ENCODE assay signal across 29 mouse cellular contexts in the genomic region with DNA sequence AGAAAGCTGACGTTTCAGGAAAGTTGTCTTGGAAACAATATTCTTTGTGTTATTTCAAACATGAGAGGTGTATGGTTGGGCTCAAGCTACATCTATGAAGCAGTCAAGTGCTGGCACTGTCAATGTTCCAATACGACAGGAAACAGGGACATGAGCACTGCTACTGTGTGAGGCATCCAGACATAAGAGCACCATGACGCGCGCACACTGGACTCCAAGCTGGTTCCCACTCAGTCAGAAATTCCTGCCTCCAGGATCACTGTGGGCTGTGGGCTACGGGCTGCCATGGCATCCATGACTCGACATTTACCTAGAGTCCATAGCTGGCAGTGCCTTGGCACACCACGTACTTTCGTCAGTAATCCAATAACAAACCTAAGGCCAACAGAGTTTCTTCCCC.
A peak's percentile ranks its signal among the peaks of the same experiment; 100 is the strongest.
DNase-seq lines count a peak whose midpoint lies in the region; ATAC-seq and TF ChIP-seq lines count a peak whose summit lies in the region.
"Had no signal": no experiment of that assay in that cellular context is flagged by ENCODE, and none has a peak within 500 bp of the region (broad histone marks: within the 10 kb centered on the region; RNA-seq: fewer than 3 reads in every experiment).

No protein-coding gene starts in this region.

- H3K27me3 ChIP-seq in hindbrain, embryonic 12.5 days: no peaks in the 10 kb centered on the region
- no peaks in the 10 kb centered on the region for H3K27me3 ChIP-seq in hindbrain, embryonic 11.5 days (ENCODE audit: control insufficient read depth, insufficient read depth, low read length)
- H3K27me3 ChIP-seq in neural tube, embryonic 13.5 days: no peaks in the 10 kb centered on the region
- no peaks in the 10 kb centered on the region for H3K27me3 ChIP-seq in midbrain, postnatal 0 days (ENCODE audit: insufficient read depth, low read length)
- H3K27me3 ChIP-seq: heart, embryonic 12.5 days; kidney, embryonic 15.5 days; limb, embryonic 15.5 days; neural tube, embryonic 15.5 days had no signal

- ATAC-seq in cerebellum, adult (ENCODE audit: insufficient number of reproducible peaks, low FRiP score, low TSS enrichment): peak; percentile 26; the same call in 1 of the 2 replicates
- ATAC-seq in hindbrain, embryonic 12.5 days (ENCODE audit: low FRiP score): peak; percentile 50; the same call in 1 of the 2 replicates
- ATAC-seq in hindbrain, embryonic 11.5 days (ENCODE audit: low FRiP score): no peak
- peak; percentile 53; the same call in 1 of the 2 replicates for ATAC-seq in neural tube, embryonic 13.5 days (ENCODE audit: low read depth)
- no peak for ATAC-seq in midbrain, postnatal 0 days (ENCODE audit: low FRiP score)

- 69% methylated on average over 9 of the region's 9 CpGs for WGBS in hindbrain, embryonic 12.5 days
- WGBS in hindbrain, embryonic 11.5 days: 77% methylated on average over 9 of the region's 9 CpGs
- WGBS in neural tube, embryonic 13.5 days: 75% methylated on average over 9 of the region's 9 CpGs
- 61% methylated on average over 9 of the region's 9 CpGs for WGBS in midbrain, postnatal 0 days

- H3K27ac ChIP-seq in hindbrain, embryonic 12.5 days: no peak overlapping the region
- H3K27ac ChIP-seq in hindbrain, embryonic 11.5 days (ENCODE audit: low read depth, low read length): no peak overlapping the region
- H3K27ac ChIP-seq in neural tube, embryonic 13.5 days (replicated peaks): no peak overlapping the region
- no peak overlapping the region for H3K27ac ChIP-seq in midbrain, postnatal 0 days (ENCODE audit: low read depth, low read length)
- H3K27ac ChIP-seq: kidney, embryonic 15.5 days; left cerebral cortex, adult 2 months; limb, embryonic 15.5 days; liver, embryonic 14.5 days; neural tube, embryonic 15.5 days had no signal

- H3K4me2 ChIP-seq in hindbrain, embryonic 12.5 days (replicated peaks): no peak overlapping the region
- no peak overlapping the region for H3K4me2 ChIP-seq in hindbrain, embryonic 11.5 days (replicated peaks; ENCODE audit: low read depth, low read length)
- no peak overlapping the region for H3K4me2 ChIP-seq in neural tube, embryonic 13.5 days
- H3K4me2 ChIP-seq in midbrain, postnatal 0 days (ENCODE audit: low read depth, low read length, poor library complexity, severe bottlenecking): no peak overlapping the region
- H3K4me2 ChIP-seq: heart, embryonic 12.5 days; kidney, embryonic 15.5 days; limb, embryonic 15.5 days; lung, embryonic 14.5 days; neural tube, embryonic 15.5 days had no signal

- H3K9ac ChIP-seq in hindbrain, embryonic 12.5 days: no peak overlapping the region
- H3K9ac ChIP-seq in hindbrain, embryonic 11.5 days (ENCODE audit: low read depth, low read length): no peak overlapping the region
- no peak overlapping the region for H3K9ac ChIP-seq in neural tube, embryonic 13.5 days
- H3K9ac ChIP-seq in midbrain, postnatal 0 days (replicated peaks; ENCODE audit: low read length, poor library complexity, severe bottlenecking): no peak overlapping the region
- H3K9ac ChIP-seq: heart, embryonic 12.5 days; kidney, embryonic 15.5 days; limb, embryonic 15.5 days; liver, embryonic 14.5 days; lung, embryonic 14.5 days; neural tube, embryonic 15.5 days had no signal

- TF ChIP-seq CTCF in midbrain, postnatal 0 days (IDR thresholded peaks at IDR 0.05): no peak

- no peak for DNase-seq in cerebellum, adult 11 months
- no peak for DNase-seq in hindbrain, embryonic 11.5 days (ENCODE audit: low spot score)
- no peak for DNase-seq in neural tube, embryonic 10.5 days (ENCODE audit: extremely low spot score, low spot score)
- DNase-seq in midbrain, postnatal 0 days (ENCODE audit: low spot score): peak; percentile 29
- no peak for DNase-seq in heart, postnatal 36 days
- DNase-seq: adrenal gland, postnatal 14 days; cerebellum, adult 9-10 months; gastrocnemius, postnatal 25 days; heart, adult 18-20 months; heart, postnatal 10 days; kidney, adult 11 months; kidney, postnatal 4 days; layer of hippocampus, adult 9-11 months; left cerebral cortex, postnatal 4 days; lung, embryonic 14.5 days; lung, postnatal 4 days; right cerebral cortex, postnatal 14 days; spleen, adult 18-20 months; thymus, postnatal 14 days had no signal

- intact Hi-C loops in heart, postnatal 36 days (cut with DNase I): no loop called here

- no peak overlapping the region for H3K4me3 ChIP-seq in hindbrain, embryonic 12.5 days
- H3K4me3 ChIP-seq in hindbrain, embryonic 11.5 days (ENCODE audit: low read depth, low read length): no peak overlapping the region
- H3K4me3 ChIP-seq in neural tube, embryonic 13.5 days: no peak overlapping the region
- no peak overlapping the region for H3K4me3 ChIP-seq in midbrain, postnatal 0 days (ENCODE audit: low read depth, low read length)
- H3K4me3 ChIP-seq: heart, embryonic 12.5 days; kidney, embryonic 15.5 days; left cerebral cortex, adult 2 months; limb, embryonic 15.5 days; myocyte; neural tube, embryonic 15.5 days had no signal

- peaks cover 3% of the 10 kb centered on the region for H3K4me1 ChIP-seq in hindbrain, embryonic 12.5 days
- H3K4me1 ChIP-seq in hindbrain, embryonic 11.5 days (replicated peaks; ENCODE audit: control insufficient read depth, insufficient read depth, low read length): no peaks in the 10 kb centered on the region
- peaks cover 10% of the 10 kb centered on the region for H3K4me1 ChIP-seq in neural tube, embryonic 13.5 days (replicated peaks)
- no peaks in the 10 kb centered on the region for H3K4me1 ChIP-seq in midbrain, postnatal 0 days (ENCODE audit: insufficient read depth, low read length)
- H3K4me1 ChIP-seq: limb, embryonic 15.5 days had no signal

- no peaks in the 10 kb centered on the region for H3K36me3 ChIP-seq in hindbrain, embryonic 12.5 days
- H3K36me3 ChIP-seq in hindbrain, embryonic 11.5 days (ENCODE audit: control insufficient read depth, insufficient read depth, low read length): no peaks in the 10 kb centered on the region
- H3K36me3 ChIP-seq in neural tube, embryonic 13.5 days: no peaks in the 10 kb centered on the region
- no peaks in the 10 kb centered on the region for H3K36me3 ChIP-seq in midbrain, postnatal 0 days (ENCODE audit: insufficient read depth, low read length)
- H3K36me3 ChIP-seq: heart, embryonic 12.5 days; kidney, embryonic 15.5 days; limb, embryonic 15.5 days; neural tube, embryonic 15.5 days had no signal

- no peaks in the 10 kb centered on the region for H3K9me3 ChIP-seq in hindbrain, embryonic 12.5 days (replicated peaks)
- no peaks in the 10 kb centered on the region for H3K9me3 ChIP-seq in hindbrain, embryonic 11.5 days (ENCODE audit: control insufficient read depth, low read length)
- no peaks in the 10 kb centered on the region for H3K9me3 ChIP-seq in neural tube, embryonic 13.5 days
- no peaks in the 10 kb centered on the region for H3K9me3 ChIP-seq in midbrain, postnatal 0 days (ENCODE audit: low read length)
- H3K9me3 ChIP-seq: heart, embryonic 12.5 days; kidney, embryonic 15.5 days; limb, embryonic 15.5 days; neural tube, embryonic 15.5 days had no signal

Comparison
In these comparisons a context has a peak if more than half of its experiments do, and no peak if none do; other contexts are left out.
1. ATAC-seq: peak in cerebellum, adult (single experiment), hindbrain, embryonic 12.5 days (single experiment) and neural tube, embryonic 13.5 days (single experiment); none in hindbrain, embryonic 11.5 days (single experiment) and midbrain, postnatal 0 days (single experiment).